Mouse (Mus musculus) naive thymus-derived CD4-positive, alpha-beta T cell, adult 2 months (primary cell): ENCODE measurements around the gene Pifo.
A peak's percentile ranks its signal among the peaks of the same experiment; 100 is the strongest.

ENCODE experiments used
- DNase-seq: peaks from one replicate; pipeline ENCODE4 v3.0.0-alpha.2; 2011; ENCODE audit warnings: low read depth

Pifo gene

DNA sequence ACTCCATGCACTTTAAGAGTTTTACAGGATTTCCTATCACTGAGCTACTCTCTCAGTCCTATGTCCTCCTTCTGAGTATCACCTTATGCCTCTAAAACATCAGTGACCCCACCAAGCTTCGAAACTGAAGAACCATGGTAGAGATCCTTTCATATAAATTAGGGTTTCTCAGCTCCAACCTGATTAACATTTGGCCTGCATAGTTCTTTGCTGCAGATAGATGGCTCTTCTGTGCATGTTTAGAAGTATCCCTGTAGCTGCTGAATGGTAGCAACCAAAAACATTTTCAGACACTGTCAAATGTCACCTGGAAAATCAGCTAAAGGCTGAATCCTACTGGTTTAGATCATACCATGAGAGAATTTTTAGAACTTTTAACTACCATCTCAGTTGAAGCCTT, 57.2 kb downstream of the Pifo start:
- DNase-seq = peak; percentile 23

DNA sequence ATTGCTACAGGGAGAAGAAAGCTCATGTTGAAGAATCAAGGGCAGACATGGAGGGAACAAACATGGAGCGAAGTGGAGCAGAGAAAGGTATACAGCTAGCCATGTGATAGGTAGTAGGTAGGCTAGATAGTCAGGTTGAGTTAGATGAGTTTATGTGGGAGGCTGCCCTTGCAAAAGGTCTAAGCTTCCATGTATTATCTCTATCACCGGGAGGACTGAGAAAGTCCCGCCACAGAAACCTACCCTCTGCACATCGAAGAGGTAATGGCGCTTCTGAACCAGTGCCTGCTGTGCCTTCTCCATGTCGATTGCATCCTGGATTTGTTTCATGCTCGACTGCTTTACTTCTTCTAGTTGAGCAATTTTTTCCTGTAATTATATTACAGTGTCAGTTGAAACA, 63.1 kb downstream of the Pifo start:
- no peak for DNase-seq
